In genomic region chr2:24863010-24863409, GRCm38 (mm10) we compare ENCODE assay signal across 9 mouse cellular contexts. TPM values are rescaled to one million over a fixed set of nuclear protein-coding genes. Genes with fewer than 3 reads are reported as not detected.
DNase-seq lines count a peak whose midpoint lies in the region; ATAC-seq and TF ChIP-seq lines count a peak whose summit lies in the region.
"Had no signal": no experiment of that assay in that cellular context is flagged by ENCODE, and none has a peak within 500 bp of the region (broad histone marks: within the 10 kb centered on the region; RNA-seq: fewer than 3 reads in every experiment).

No protein-coding gene starts in this region.

- 0 out of 2 replicates have a peak, but pooled peaks have one; percentile 31 for TF ChIP-seq CTCF in lung, adult 2 months (IDR thresholded peaks at IDR 0.05; ENCODE audit: insufficient read depth, low read length)
- peak; percentile 33; the same call in 1 of the 2 replicates for TF ChIP-seq CTCF in lung, embryonic 14.5 days (IDR thresholded peaks at IDR 0.05; ENCODE audit: low read depth)

- no peak overlapping the region for H3K9ac ChIP-seq in lung, embryonic 14.5 days
- H3K9ac ChIP-seq: limb, embryonic 15.5 days had no signal

- no peak for TF ChIP-seq POLR2A in lung, adult 2 months (IDR thresholded peaks at IDR 0.05; ENCODE audit: borderline replicate concordance, extremely low read depth, low read depth, low read length)

- no peaks in the 10 kb centered on the region for H3K4me1 ChIP-seq in lung, adult 2 months (ENCODE audit: control insufficient read depth, insufficient read depth, low read length)
- H3K4me1 ChIP-seq in lung, embryonic 14.5 days (ENCODE audit: insufficient read depth), result no peaks in the 10 kb centered on the region
- H3K4me1 ChIP-seq: limb, embryonic 15.5 days had no signal

- no peak overlapping the region for H3K27ac ChIP-seq in lung, embryonic 14.5 days (ENCODE audit: low read depth)
- H3K27ac ChIP-seq: limb, embryonic 15.5 days had no signal

- H3K36me3 ChIP-seq in lung, embryonic 14.5 days (ENCODE audit: insufficient read depth), result peaks cover 73% of the 10 kb centered on the region

- H3K9me3 ChIP-seq in lung, embryonic 14.5 days (ENCODE audit: low read depth, low read length), result no peaks in the 10 kb centered on the region
- H3K9me3 ChIP-seq: limb, embryonic 15.5 days had no signal

- 85% methylated on average over 8 of the region's 8 CpGs for WGBS in lung, adult 2 months
- WGBS in lung, embryonic 14.5 days, result 87% methylated on average over 8 of the region's 8 CpGs

- peak; percentile 16 for DNase-seq in embryo, embryonic 10.5 days (ENCODE audit: low spot score)
- no peak for DNase-seq in embryo, embryonic 10 days (ENCODE audit: low spot score)
- DNase-seq in lung, adult 2 months, result peak; percentile 39
- DNase-seq in lung, postnatal 25 days (ENCODE audit: low spot score), result no peak
- peak; percentile 37 for DNase-seq in adipocyte (ENCODE audit: low spot score)
- DNase-seq in lung, embryonic 14.5 days, result peak; percentile 38
- DNase-seq in urinary bladder, postnatal 10 days (ENCODE audit: low spot score), result no peak

- no peak overlapping the region for H3K4me2 ChIP-seq in lung, embryonic 14.5 days
- H3K4me2 ChIP-seq: limb, embryonic 15.5 days had no signal

- no peak for ATAC-seq in lung, embryonic 14.5 days (ENCODE audit: insufficient read depth)
- no peak for ATAC-seq in megakaryocyte, adult 5-6 weeks (ENCODE audit: poor library complexity, severe bottlenecking)

- H3K27me3 ChIP-seq in lung, embryonic 14.5 days (ENCODE audit: insufficient read depth, low read length), result no peaks in the 10 kb centered on the region
- H3K27me3 ChIP-seq: limb, embryonic 15.5 days had no signal

- H3K4me3 ChIP-seq in lung, adult 2 months (replicated peaks; ENCODE audit: extremely low read depth, low read depth, low read length), result no peak overlapping the region
- no peak overlapping the region for H3K4me3 ChIP-seq in lung, embryonic 14.5 days (ENCODE audit: low read depth, low read length)
- H3K4me3 ChIP-seq: limb, embryonic 15.5 days had no signal

RNA-seq across cellular contexts. Expression of gene Ehmt1, which starts 56.4 kb away (rescaled TPM):
- 41.3 and 57.3 TPM in 2 replicates for polyA plus RNA-seq in lung, adult 2 months (2012; rRNA removed)
- 89.2 and 94.5 TPM in 2 replicates for polyA plus RNA-seq in lung, embryonic 14.5 days (2014; fragmentation: Nextera tagmentation; extraction: Ambion mirVana)
- total RNA-seq in megakaryocyte, adult 5-6 weeks (2015), result 26.2 and 30.7 TPM in 2 replicates
- 49.7 and 69.3 TPM in 2 replicates for total RNA-seq in megakaryocyte, adult 5-6 weeks (2017)

Comparison
In these comparisons a context has a peak if more than half of its experiments do, and no peak if none do; other contexts are left out.
1. DNase-seq: peak in embryo, embryonic 10.5 days (single experiment), lung, adult 2 months (single experiment), adipocyte (single experiment) and lung, embryonic 14.5 days (single experiment); none in embryo, embryonic 10 days (single experiment), lung, postnatal 25 days (single experiment) and urinary bladder, postnatal 10 days (single experiment).